Mouse (Mus musculus): ENCODE results near the gene Zfp800. TPM values are rescaled to one million over a fixed set of nuclear protein-coding genes. Genes with fewer than 3 reads are reported as not detected.

Gene Zfp800
- polyA plus RNA-seq, 1 experiment from 2014 or later = 23.3 TPM

DNA sequence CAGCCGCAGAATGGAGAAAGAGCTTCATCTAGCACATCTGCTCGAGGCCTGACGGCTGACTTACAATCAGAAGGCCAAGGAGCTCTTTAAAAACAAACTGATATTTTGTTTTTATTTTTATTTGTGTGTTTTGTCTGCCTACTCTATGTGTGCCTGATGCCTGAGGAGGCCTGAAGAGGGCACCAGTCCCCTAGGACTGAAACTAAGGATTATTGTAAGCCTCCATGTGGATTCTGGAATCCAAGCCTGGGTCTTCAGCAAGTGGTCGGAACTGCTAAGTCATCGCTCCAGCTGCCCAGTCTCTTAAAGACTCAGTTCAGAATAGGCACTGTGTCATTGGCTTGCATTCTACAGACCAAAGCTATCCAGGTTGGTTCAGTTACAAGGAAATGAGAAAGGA, 58.4 kb downstream of the Zfp800 start:
- Histone ChIP-seq H3K4me2 (replicated peaks) (no peak overlapping the region), H3K9ac (no peak overlapping the region), H3K27ac (replicated peaks) (no peak overlapping the region), H3K36me3 (no peaks in the 10 kb centered on the region), H3K4me1 (no peaks in the 10 kb centered on the region), H3K9me3 (replicated peaks) (no peaks in the 10 kb centered on the region), H3K4me3 (replicated peaks) (no peak overlapping the region), H3K27me3 (no peaks in the 10 kb centered on the region)
- no peak for ATAC-seq (ENCODE audit: insufficient number of reproducible peaks, low FRiP score, low TSS enrichment, low read depth)
- WGBS = 85% methylated on average over 5 of the region's 5 CpGs

DNA sequence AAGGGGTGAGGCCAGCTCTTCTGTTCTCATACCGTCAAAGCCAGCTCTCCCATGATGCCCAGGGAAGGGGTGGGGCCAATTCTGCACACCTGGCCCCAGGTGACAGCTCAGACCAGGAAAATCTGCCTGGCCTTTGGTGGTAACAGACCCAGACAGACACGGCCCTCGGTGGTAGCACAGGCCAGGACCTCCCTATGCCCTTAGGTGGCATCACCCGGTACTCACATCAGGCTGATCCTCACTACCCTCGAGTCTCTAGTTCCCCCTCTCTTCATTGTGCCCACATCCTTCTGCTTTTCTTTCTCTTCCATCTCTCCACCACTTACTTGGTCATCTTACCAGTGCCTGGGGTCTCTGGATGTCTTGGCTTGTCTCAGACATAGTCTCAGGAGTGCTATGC, 64.1 kb downstream of the Zfp800 start:
- H3K4me2 ChIP-seq (replicated peaks) = no peak overlapping the region
- no peak overlapping the region for H3K4me3 ChIP-seq (replicated peaks)
- no peaks in the 10 kb centered on the region for H3K4me1 ChIP-seq
- no peak; the same call in 1 of the 2 replicates for ATAC-seq (ENCODE audit: insufficient number of reproducible peaks, low FRiP score, low TSS enrichment, low read depth)
- H3K9me3 ChIP-seq (replicated peaks) = no peaks in the 10 kb centered on the region
- H3K27me3 ChIP-seq = no peaks in the 10 kb centered on the region
- H3K36me3 ChIP-seq = no peaks in the 10 kb centered on the region
- no peak overlapping the region for H3K27ac ChIP-seq (replicated peaks)
- H3K9ac ChIP-seq = no peak overlapping the region
- WGBS = 77% methylated on average over 5 of the region's 5 CpGs

DNA sequence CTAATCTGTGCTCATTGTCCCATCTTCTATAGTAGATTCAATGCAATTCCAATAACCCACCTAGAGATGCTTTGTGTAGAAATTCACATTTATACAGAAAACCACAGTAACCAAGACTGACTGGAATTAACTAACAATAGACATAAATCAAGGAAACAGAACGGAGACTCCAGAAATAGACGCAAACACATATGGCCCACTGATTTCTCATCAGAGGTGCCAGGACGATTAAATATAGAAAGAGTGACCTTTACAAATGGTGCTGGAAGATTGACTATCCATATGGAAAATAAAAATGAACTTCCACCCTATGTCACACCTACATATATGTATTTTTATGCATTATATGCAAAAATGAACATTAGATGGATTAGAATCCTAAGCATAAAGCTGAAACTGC, 65.3 kb downstream of the Zfp800 start:
- ATAC-seq (ENCODE audit: insufficient number of reproducible peaks, low FRiP score, low TSS enrichment, low read depth) = no peak
- Histone ChIP-seq H3K36me3 (no peaks in the 10 kb centered on the region), H3K27ac (replicated peaks) (no peak overlapping the region), H3K4me1 (no peaks in the 10 kb centered on the region), H3K9me3 (replicated peaks) (no peaks in the 10 kb centered on the region), H3K27me3 (no peaks in the 10 kb centered on the region), H3K4me3 (replicated peaks) (no peak overlapping the region), H3K4me2 (replicated peaks) (no peak overlapping the region), H3K9ac (no peak overlapping the region)
- 94% methylated on average over 3 of the region's 3 CpGs for WGBS

DNA sequence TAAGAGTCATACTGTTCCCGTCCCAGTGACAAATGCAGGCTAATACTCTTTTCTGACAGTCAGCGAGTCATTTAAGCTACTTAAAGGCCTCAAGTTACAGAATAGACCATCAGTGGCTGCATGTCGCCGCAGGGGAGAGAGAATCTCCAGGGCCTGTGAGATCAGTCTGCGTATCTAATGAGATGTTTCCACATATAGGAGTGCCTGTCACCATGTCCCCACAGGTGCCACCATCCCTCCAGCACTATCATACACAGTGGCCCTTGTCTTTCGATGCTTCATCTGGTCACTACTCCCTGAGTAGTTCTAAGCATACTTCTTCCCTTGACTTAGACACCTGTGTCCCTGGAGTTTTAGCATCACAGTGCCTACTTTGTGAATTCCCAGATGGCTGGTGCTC, 68.0 kb downstream of the Zfp800 start:
- no peaks in the 10 kb centered on the region for H3K9me3 ChIP-seq (replicated peaks)
- H3K27ac ChIP-seq (replicated peaks) = no peak overlapping the region
- WGBS = 42% methylated on average over 6 of the region's 6 CpGs
- H3K27me3 ChIP-seq = no peaks in the 10 kb centered on the region
- H3K36me3 ChIP-seq = no peaks in the 10 kb centered on the region
- no peaks in the 10 kb centered on the region for H3K4me1 ChIP-seq
- no peak overlapping the region for H3K4me3 ChIP-seq (replicated peaks)
- H3K9ac ChIP-seq = no peak overlapping the region
- no peak for ATAC-seq (ENCODE audit: insufficient number of reproducible peaks, low FRiP score, low TSS enrichment, low read depth)
- H3K4me2 ChIP-seq (replicated peaks) = no peak overlapping the region

DNA sequence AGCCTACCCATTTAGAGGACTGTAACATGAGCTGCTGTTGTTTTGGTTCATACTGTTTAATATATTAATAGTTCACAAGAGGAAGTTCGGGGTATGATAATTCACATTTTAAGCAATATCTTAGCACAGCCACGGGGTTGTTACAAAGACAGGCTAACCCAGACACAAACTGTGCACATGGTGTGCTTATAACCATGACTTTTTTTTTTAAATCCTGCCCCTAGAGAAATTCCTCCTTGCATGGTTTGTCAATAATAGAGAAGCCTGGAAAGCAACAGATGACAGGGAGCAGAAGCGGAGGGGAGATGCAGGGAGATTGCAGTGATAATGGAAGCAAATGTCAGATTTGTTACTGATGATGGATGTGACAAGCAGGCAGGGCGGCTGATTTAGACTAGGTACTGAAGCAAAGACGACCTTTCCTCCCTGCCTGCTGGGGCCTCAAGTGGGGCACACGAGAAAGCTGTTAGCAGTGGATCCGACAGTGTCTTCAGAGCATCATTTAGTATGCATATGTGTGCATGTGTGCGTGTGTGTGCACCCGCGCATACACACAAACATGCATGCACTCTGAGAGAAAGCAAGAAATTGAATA, 68.7 kb downstream of the Zfp800 start:
- H3K4me1 ChIP-seq = no peaks in the 10 kb centered on the region
- no peak overlapping the region for H3K4me2 ChIP-seq (replicated peaks)
- no peak overlapping the region for H3K4me3 ChIP-seq (replicated peaks)
- 41% methylated on average over 10 of the region's 10 CpGs for WGBS
- H3K9ac ChIP-seq = no peak overlapping the region
- H3K27me3 ChIP-seq = no peaks in the 10 kb centered on the region
- H3K9me3 ChIP-seq (replicated peaks) = no peaks in the 10 kb centered on the region
- no peaks in the 10 kb centered on the region for H3K36me3 ChIP-seq
- no peak overlapping the region for H3K27ac ChIP-seq (replicated peaks)
- no peak for ATAC-seq (ENCODE audit: insufficient number of reproducible peaks, low FRiP score, low TSS enrichment, low read depth)

DNA sequence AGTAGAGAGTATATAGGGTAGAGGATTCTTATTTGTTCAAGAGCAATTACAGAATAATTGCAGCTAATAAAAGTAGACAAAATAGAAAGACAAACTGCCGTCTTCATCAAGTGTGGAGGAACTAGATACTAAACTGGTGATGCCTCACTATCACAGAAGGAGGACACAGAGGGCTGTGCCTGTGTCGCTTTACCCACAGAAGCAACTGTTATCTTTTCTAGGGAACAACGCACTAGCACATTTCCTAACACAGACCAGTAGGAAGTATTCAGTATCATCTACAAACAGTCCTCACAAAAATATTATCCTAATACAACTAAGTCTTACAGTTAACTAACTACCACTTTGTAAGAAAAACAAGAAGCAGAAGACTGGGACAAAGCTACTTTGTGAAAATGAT, 71.1 kb downstream of the Zfp800 start:
- ATAC-seq (ENCODE audit: insufficient number of reproducible peaks, low FRiP score, low TSS enrichment, low read depth) = no peak

DNA sequence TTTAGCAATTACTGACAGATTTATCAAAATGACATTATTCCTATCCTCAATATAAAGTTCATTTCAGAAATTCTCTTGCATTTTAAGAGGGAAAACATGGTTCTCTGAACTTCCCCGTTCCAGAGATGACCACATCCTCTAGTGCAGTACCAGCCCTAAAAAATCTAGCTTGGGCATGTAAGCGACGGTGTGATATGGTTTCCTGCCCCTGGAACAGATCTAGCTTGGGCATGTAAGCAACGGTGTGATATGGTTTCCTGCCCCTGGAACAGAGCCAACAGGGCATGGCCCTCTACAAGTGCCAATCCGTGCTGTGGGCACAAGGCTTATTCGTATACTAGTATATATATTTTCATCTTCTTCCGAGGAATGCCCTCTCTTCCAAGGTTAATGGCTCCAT, 75.4 kb downstream of the Zfp800 start:
- ATAC-seq (ENCODE audit: insufficient number of reproducible peaks, low FRiP score, low TSS enrichment, low read depth) = no peak
- WGBS = 78% methylated on average over 7 of the region's 7 CpGs
- Histone ChIP-seq H3K27ac (replicated peaks) (no peak overlapping the region), H3K4me2 (replicated peaks) (no peak overlapping the region), H3K36me3 (no peaks in the 10 kb centered on the region), H3K9me3 (replicated peaks) (no peaks in the 10 kb centered on the region), H3K4me1 (no peaks in the 10 kb centered on the region), H3K4me3 (replicated peaks) (no peak overlapping the region), H3K27me3 (no peaks in the 10 kb centered on the region), H3K9ac (no peak overlapping the region)

More for the DNA sequence above, 71.1 kb downstream of the Zfp800 start:
- no peak overlapping the region for H3K27ac ChIP-seq (replicated peaks)
- no peak overlapping the region for H3K4me3 ChIP-seq (replicated peaks)
- H3K9ac ChIP-seq = no peak overlapping the region
- 84% methylated on average over 3 of the region's 3 CpGs for WGBS
- no peak overlapping the region for H3K4me2 ChIP-seq (replicated peaks)
- no peaks in the 10 kb centered on the region for H3K36me3 ChIP-seq
- no peaks in the 10 kb centered on the region for H3K9me3 ChIP-seq (replicated peaks)
- H3K4me1 ChIP-seq = no peaks in the 10 kb centered on the region
- H3K27me3 ChIP-seq = no peaks in the 10 kb centered on the region

DNA sequence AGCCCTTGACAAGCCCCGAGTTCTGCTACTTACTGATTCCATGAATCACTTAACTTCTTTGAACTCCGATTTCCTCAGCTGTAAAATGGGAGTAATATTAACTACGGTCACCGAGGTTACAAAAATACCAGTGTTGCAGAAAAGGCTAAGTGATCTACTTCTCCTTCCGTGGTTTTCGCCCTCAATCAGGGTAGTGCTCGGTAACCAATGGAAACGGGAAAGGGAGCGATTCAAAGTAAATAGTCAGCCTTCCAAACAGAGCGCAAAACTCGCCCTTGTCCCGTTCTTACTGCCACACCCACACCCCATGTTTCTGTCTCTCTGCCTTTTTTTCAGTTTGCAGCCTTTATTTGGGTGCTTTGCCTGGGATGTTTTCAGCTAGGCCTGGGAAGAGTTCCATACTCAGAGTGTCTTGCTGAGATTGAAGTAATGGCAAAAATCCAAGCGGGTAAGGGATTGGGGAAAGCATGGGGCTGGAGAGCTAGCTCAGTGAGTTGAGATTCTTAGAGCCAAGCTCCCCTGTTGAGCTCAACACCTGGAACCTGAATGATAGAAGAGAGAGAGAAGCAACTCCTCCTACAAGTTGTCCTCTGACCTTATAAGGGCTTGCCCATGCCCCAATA, 78.0 kb downstream of the Zfp800 start:
- Histone ChIP-seq H3K4me2 (replicated peaks) (no peak overlapping the region), H3K4me3 (replicated peaks) (no peak overlapping the region), H3K4me1 (no peaks in the 10 kb centered on the region), H3K27me3 (no peaks in the 10 kb centered on the region), H3K9me3 (replicated peaks) (no peaks in the 10 kb centered on the region), H3K36me3 (no peaks in the 10 kb centered on the region), H3K9ac (no peak overlapping the region), H3K27ac (replicated peaks) (no peak overlapping the region)
- no peak for ATAC-seq (ENCODE audit: insufficient number of reproducible peaks, low FRiP score, low TSS enrichment, low read depth)
- WGBS = 78% methylated on average over 13 of the region's 13 CpGs

DNA sequence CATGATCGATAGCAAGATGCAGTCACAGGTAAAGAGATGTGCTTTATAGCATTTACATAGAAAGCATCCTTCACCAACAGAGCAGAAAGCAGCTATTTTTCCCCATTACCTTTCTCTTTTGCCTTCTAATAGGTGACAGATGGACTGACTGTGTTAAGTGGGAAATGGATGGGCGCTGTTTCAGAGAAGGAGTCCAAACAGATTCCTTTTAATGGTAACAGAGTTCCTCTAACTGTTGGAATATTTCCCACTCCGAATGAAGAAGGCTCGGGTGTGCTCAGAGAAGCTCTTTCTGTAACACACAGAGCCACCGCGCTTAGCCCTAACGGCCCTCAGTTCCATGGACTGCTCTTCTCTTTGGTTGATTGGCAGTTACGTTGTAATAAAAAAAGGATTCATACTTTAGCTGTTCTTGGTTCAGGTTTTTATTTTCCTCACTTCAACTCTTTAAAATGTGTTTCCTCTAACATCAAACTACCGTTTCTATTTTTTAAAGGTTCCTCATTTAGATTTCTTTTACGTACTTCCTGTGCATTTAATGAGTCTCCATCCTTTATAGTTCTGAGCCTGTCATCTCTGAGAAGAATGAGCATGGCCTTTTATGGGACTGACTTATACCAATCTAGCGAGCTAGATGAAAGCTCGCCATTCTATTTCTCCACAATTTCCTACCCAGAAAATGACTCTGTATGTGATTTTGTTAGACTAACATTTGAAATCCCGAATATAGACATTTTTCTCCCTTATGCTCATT, 78.8 kb downstream of the Zfp800 start:
- no peaks in the 10 kb centered on the region for H3K4me1 ChIP-seq
- no peak for ATAC-seq (ENCODE audit: insufficient number of reproducible peaks, low FRiP score, low TSS enrichment, low read depth)
- WGBS = 81% methylated on average over 13 of the region's 13 CpGs

DNA sequence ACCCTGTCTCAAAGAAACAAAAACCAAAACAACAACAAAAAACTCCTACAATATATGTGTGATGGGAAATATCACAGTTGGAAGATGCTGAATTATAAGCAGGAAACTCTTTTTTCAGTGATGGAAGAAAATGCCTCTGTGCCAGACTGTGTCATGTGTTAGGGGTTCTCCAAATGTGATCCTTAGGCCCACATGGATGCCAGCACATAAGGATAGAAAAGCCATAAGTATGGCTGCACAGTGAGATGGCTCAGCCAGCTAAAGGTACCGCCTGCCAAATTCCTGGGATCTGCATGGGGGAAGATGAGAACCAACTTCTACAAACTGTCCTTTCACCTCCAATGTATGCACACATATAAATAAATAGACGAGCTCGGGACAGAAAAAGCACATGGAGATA, 82.6 kb downstream of the Zfp800 start:
- 91% methylated on average over 3 of the region's 3 CpGs for WGBS
- no peak overlapping the region for H3K4me3 ChIP-seq (replicated peaks)

More for the DNA sequence above, 78.8 kb downstream of the Zfp800 start:
- H3K27me3 ChIP-seq = no peaks in the 10 kb centered on the region
- H3K9ac ChIP-seq = no peak overlapping the region
- H3K9me3 ChIP-seq (replicated peaks) = no peaks in the 10 kb centered on the region
- H3K4me3 ChIP-seq (replicated peaks) = no peak overlapping the region
- H3K4me2 ChIP-seq (replicated peaks) = no peak overlapping the region
- no peaks in the 10 kb centered on the region for H3K36me3 ChIP-seq
- no peak overlapping the region for H3K27ac ChIP-seq (replicated peaks)

DNA sequence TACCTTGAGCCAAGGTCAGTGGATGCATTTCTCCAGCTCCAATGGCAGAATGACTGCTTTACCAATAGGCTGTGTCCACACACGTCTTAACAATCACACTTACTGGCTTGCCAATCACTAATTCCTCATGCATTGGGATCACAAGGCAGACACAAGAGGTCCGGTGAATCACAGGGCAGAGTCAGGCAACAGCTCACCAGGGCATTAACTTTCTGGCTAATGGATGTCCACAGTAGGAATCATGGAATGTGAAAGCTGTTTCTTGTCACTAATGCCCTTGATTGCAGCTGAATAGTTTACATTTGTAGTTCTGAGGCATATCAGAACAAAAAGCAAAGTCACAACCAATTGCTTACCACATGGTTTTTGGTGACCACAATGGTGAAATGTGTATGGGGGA, 85.7 kb downstream of the Zfp800 start:
- no peaks in the 10 kb centered on the region for H3K9me3 ChIP-seq (replicated peaks)
- 72% methylated on average over 2 of the region's 2 CpGs for WGBS
- no peak overlapping the region for H3K9ac ChIP-seq
- no peaks in the 10 kb centered on the region for H3K27me3 ChIP-seq
- H3K4me1 ChIP-seq = no peaks in the 10 kb centered on the region
- H3K27ac ChIP-seq (replicated peaks) = no peak overlapping the region
- no peak overlapping the region for H3K4me2 ChIP-seq (replicated peaks)
- H3K36me3 ChIP-seq = no peaks in the 10 kb centered on the region
- ATAC-seq (ENCODE audit: insufficient number of reproducible peaks, low FRiP score, low TSS enrichment, low read depth) = no peak
- no peak overlapping the region for H3K4me3 ChIP-seq (replicated peaks)

More for the DNA sequence above, 82.6 kb downstream of the Zfp800 start:
- Histone ChIP-seq H3K27ac (replicated peaks) (no peak overlapping the region), H3K4me2 (replicated peaks) (no peak overlapping the region), H3K9ac (no peak overlapping the region), H3K36me3 (no peaks in the 10 kb centered on the region), H3K9me3 (replicated peaks) (no peaks in the 10 kb centered on the region), H3K4me1 (no peaks in the 10 kb centered on the region), H3K27me3 (no peaks in the 10 kb centered on the region)
- no peak for ATAC-seq (ENCODE audit: insufficient number of reproducible peaks, low FRiP score, low TSS enrichment, low read depth)

Measured in embryonic facial prominence, embryonic 15.5 days (tissue).